Mouse (Mus musculus) kidney, postnatal 36 days (tissue): ENCODE measurements around the gene Gm20920.
"Not testable (repeated sequence)": the region's sequence is repeated elsewhere in the genome, so short reads cannot be mapped to it uniquely, and the experiment has no call there.

Experiments used
- DNase-seq, 2 experiments: peaks; one replicate each; pipeline ENCODE4 v3.0.0; 2021 to 2022; ENCODE audit warnings: mixed read lengths in 2 of 2

Gm20920 gene

DNA sequence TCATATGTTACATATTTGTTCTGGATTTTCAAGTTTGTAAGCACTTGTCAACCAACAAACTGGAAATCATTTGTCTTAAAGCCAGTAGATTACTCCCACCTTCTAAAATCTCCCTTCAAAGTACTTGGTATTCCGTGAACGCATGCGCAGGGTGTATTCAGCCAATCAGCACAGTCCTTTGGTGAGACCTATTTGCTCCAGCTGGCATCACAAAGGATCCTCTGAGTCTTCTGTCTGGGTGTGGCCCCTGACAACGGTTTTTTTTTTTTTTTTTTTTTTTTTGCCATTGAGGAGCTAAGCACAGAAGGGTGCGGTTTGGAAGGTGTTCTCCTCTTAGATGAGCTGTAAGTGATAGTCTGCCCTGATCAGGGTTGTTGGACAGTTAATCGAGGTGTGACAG lies at the start of gene Gm20920:
Gene Gm20920 (plus strand): TSS at position 301 of the 400 bp plus-strand sequence.
- DNase-seq = not testable (repeated sequence)
